Mouse (Mus musculus) cerebellum, adult 2 months (tissue): ENCODE measurements around the gene App. TPM values are rescaled to one million over a fixed set of nuclear protein-coding genes. Genes with fewer than 3 reads are reported as not detected.

Source experiments
- DNase-seq, 2 experiments: peaks; one replicate each; pipeline ENCODE4 v3.0.0; 2021
- H3K27ac ChIP-seq: fragments of 200-500 bp; 2 replicates; pipeline ENCODE4 v1.5.1; 2012; ENCODE audit warnings: low read length, control low read depth, inconsistent platforms; ENCODE audit not compliant: insufficient read depth
- H3K27me3 ChIP-seq: fragments of 200-500 bp; 2 replicates; pipeline ENCODE4 v1.6.1; 2012; ENCODE audit warnings: inconsistent platforms, mild to moderate bottlenecking, low read length, moderate library complexity; ENCODE audit not compliant: control insufficient read depth, insufficient read depth
- H3K4me1 ChIP-seq: fragments of 200-500 bp; 2 replicates; pipeline ENCODE4 v1.6.1; 2011; ENCODE audit warnings: low read length; ENCODE audit not compliant: control insufficient read depth, insufficient read depth
- H3K4me3 ChIP-seq: fragments of 200-500 bp; replicated peaks from 2 replicates; pipeline ENCODE3; 2011; ENCODE audit warnings: mild to moderate bottlenecking, low read depth, low read length, control low read depth; ENCODE audit not compliant: insufficient read depth
- CTCF ChIP-seq: fragments of 200-500 bp; IDR thresholded peaks from 2 replicates; pipeline ENCODE4 v1.5.1; 2011; ENCODE audit warnings: low read depth, mild to moderate bottlenecking, control low read depth, low read length, moderate library complexity, borderline replicate concordance; ENCODE audit not compliant: insufficient read depth
- POLR2A ChIP-seq: fragments of 200-500 bp; IDR thresholded peaks from 2 replicates; pipeline ENCODE4 v1.6.1; 2011; ENCODE audit warnings: low read length, control low read depth, borderline replicate concordance; ENCODE audit not compliant: insufficient read depth
- WGBS: fragments of 180-500 bp; shearing (Covaris S2); methylation state at CpG from one replicate; pipeline ENCODE4 v1.1.7; 2018; 5-methylcytosine and 5-hydroxymethylcytosine counted together
- polyA plus RNA-seq: library from polyadenylated mRNA; depleted of rRNA; stranded (reverse); fragments of >200 nt; gene quantifications from 2 replicates; pipeline ENCODE4 v1.2.3, GENCODE M21; 2012

The App gene
- polyA plus RNA-seq, 1 experiment, result 1,076 TPM

DNA sequence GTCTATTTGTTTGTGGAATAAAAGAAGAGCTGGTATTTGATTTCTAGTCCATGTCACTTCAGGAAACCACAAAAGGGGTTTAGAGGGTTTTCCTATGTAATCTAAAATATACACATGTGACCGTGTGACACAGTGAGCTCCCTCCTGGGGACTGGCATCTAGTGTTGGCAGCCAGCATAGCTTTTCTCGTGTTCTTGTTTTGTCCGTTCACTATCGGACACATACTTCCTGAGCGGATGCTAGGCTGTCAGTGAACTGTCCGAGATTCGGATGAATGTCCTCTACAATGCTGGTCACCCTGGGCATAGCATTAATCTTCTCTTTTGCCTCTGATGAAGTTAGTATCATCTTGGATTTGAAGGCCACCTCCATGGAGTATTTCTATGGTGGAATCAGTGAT is 180.7 kb downstream of the App start:
- Histone ChIP-seq H3K4me3 (no peak overlapping the region), H3K27me3 (no peaks in the 10 kb centered on the region), H3K4me1 (peaks cover 10% of the 10 kb centered on the region), H3K27ac (no peak overlapping the region)
- no peak for DNase-seq
- WGBS, result 22% methylated on average over 7 of the region's 7 CpGs
- TF ChIP-seq POLR2A, result no peak
- no peak for TF ChIP-seq CTCF

GRCm38 (mm10) chr16:84991011-84991410 is 182.6 kb downstream of the App start:
- no peaks in the 10 kb centered on the region for H3K27me3 ChIP-seq
- H3K27ac ChIP-seq, result no peak overlapping the region
- TF ChIP-seq POLR2A, result no peak
- TF ChIP-seq CTCF, result no peak
- no peak for DNase-seq
- H3K4me1 ChIP-seq, result peaks cover 7% of the 10 kb centered on the region; the same call in 1 of the 2 replicates
- no peak overlapping the region for H3K4me3 ChIP-seq
- 77% methylated on average over 4 of the region's 4 CpGs for WGBS

DNA sequence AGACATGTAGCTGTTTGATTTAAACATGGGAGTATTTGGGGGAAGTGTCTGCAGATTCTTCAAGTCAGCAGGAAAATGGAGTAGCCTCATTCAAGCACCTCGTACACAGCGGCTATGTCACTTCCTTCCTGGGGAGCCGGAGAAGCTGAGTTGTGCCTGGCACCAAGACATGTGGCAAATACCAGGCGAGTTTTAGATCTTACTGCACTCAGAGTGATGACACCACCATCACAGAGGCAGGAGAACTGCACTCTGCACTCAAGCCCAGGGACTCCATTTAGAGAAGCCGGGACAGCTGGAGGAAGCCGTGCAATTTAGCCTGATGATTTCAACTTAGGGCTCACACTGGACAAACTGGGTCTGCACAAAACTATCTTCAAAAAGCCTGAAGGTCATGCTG is 183.6 kb downstream of the App start:
- no peaks in the 10 kb centered on the region for H3K27me3 ChIP-seq
- WGBS, result 80% methylated on average over 6 of the region's 6 CpGs
- H3K27ac ChIP-seq, result no peak overlapping the region
- TF ChIP-seq POLR2A (no peak), CTCF (no peak)
- H3K4me1 ChIP-seq, result peaks cover 7% of the 10 kb centered on the region; the same call in 1 of the 2 replicates
- DNase-seq, result no peak
- H3K4me3 ChIP-seq, result no peak overlapping the region

DNA sequence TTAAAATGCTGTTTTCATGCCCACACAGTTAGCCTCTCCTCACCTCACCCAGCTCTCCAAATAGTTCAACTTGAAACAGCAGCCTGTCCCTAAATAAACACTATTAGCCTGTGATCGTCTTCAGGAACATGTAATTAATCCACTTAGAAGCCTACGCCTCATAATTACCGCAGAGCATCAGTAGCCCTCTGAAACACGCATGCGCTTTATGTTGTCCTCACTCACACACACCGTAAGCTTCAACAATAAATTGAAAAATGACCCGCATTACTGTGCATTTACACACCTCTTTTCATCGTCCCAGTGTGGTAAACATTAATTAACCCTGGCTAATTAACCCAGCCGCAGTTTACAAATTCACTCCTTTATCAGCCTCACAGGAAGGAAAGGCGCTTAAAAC is 184.1 kb downstream of the App start:
- H3K4me1 ChIP-seq, result peaks cover 7% of the 10 kb centered on the region; the same call in 1 of the 2 replicates
- no peak overlapping the region for H3K27ac ChIP-seq
- H3K27me3 ChIP-seq, result no peaks in the 10 kb centered on the region
- TF ChIP-seq CTCF (no peak), POLR2A (no peak)
- DNase-seq, result no peak
- 95% methylated on average over 10 of the region's 10 CpGs for WGBS
- no peak overlapping the region for H3K4me3 ChIP-seq

DNA sequence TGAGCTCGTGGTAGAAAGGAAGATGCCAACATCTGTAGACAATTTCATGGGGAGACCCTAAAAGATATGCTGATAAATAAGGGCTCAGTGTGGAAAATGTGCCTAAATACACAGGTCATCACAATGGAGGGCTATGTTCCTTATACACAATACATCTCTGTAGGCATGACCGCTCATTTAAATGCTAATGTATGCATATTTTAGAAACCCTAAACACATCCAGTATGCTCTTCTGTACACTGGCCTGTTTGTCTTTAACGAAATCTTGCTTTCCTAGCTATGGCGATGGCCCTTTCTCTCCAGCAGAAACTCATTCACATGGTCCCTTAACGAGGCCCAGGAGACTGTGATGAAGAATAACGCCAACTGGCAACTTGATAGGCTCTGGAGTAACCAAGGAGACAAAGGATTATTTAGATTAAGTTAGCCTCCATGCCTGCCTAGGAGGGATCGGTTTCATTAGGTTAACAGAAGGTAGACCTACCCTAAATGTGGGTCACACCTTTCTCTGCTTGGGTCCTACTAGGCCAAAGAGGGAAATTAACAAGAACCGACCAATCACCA is 185.8 kb downstream of the App start:
- Histone ChIP-seq H3K27ac (no peak overlapping the region), H3K4me1 (peaks cover under 1% of the 10 kb centered on the region; the same call in 1 of the 2 replicates), H3K4me3 (no peak overlapping the region), H3K27me3 (no peaks in the 10 kb centered on the region)
- TF ChIP-seq POLR2A, result no peak
- TF ChIP-seq CTCF, result no peak
- no peak for DNase-seq
- 54% methylated on average over 8 of the region's 8 CpGs for WGBS

DNA sequence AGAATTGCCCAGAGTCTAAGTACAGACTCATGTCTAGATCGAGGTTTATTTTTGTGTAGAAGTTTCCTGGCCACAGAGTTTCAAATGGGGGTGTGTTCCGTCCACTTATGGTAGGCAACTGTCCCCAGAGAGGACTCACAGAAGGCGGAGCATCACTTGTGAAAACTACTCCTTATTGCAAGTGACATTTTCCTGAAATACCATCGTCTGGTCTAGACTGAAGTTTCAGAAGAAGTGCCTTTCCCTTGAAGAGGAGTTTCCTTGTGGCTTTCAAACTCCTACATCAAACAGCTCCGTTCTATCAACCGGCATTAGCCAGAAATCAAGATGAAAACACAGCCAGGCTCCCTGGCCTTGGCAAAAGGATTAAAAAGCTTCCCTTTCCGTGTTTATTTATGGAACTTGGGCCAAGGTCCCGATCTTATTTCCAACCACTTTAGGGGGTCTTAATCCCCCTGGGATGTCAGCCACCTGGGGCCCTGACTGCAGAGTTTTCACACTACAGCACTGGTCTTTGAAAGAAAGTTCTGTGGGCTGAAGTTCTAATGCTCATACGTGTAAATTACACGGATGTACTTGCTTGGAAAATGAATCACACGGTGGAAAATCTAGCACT is 187.4 kb downstream of the App start:
- no peaks in the 10 kb centered on the region; the same call in 1 of the 2 replicates for H3K4me1 ChIP-seq
- WGBS, result 49% methylated on average over 11 of the region's 11 CpGs
- TF ChIP-seq CTCF, result no peak
- no peak overlapping the region for H3K27ac ChIP-seq
- H3K27me3 ChIP-seq, result no peaks in the 10 kb centered on the region
- DNase-seq, result no peak
- H3K4me3 ChIP-seq, result no peak overlapping the region

GRCm38 (mm10) chr16:84985340-84985739 is 188.2 kb downstream of the App start:
- Histone ChIP-seq H3K4me1 (no peaks in the 10 kb centered on the region; the same call in 1 of the 2 replicates), H3K4me3 (no peak overlapping the region), H3K27me3 (no peaks in the 10 kb centered on the region), H3K27ac (no peak overlapping the region)
- DNase-seq, result no peak
- no peak for TF ChIP-seq CTCF
- no peak for TF ChIP-seq POLR2A
- 97% methylated on average over 3 of the region's 3 CpGs for WGBS

- TF ChIP-seq POLR2A, result no peak
- no peak for TF ChIP-seq CTCF
- no peak for DNase-seq
- WGBS, result 31% methylated on average over 3 of the region's 3 CpGs
- no peak overlapping the region for H3K4me3 ChIP-seq
- no peaks in the 10 kb centered on the region for H3K27me3 ChIP-seq
- no peak overlapping the region for H3K27ac ChIP-seq
- H3K4me1 ChIP-seq, result no peaks in the 10 kb centered on the region; the same call in 1 of the 2 replicates
These were observed 190.1 kb downstream of the App start for GRCm38 (mm10) chr16:84983428-84983827.
